Mouse (Mus musculus): ENCODE data around the gene Nos1ap. TPM values are rescaled to one million over a fixed set of nuclear protein-coding genes. Genes with fewer than 3 reads are reported as not detected.

The Nos1ap gene
- polyA plus RNA-seq, 1 experiment, result 20.0 TPM

- Histone ChIP-seq H3K27me3 (replicated peaks; ENCODE audit: control insufficient read depth, insufficient read depth, low read length) (no peaks in the 10 kb centered on the region), H3K4me3 (ENCODE audit: insufficient read depth, low read depth, low read length) (no peak overlapping the region), H3K36me3 (ENCODE audit: control insufficient read depth, insufficient read depth, low read length) (no peaks in the 10 kb centered on the region; the same call in 1 of the 2 replicates), H3K4me1 (ENCODE audit: control insufficient read depth, insufficient read depth, low read length) (no peaks in the 10 kb centered on the region), H3K27ac (ENCODE audit: insufficient read depth, low read depth, low read length) (no peak overlapping the region)
- no peak for TF ChIP-seq POLR2A (IDR thresholded peaks at IDR 0.05; ENCODE audit: low read depth, low read length)
- no peak for TF ChIP-seq CTCF (conservative IDR thresholded peaks at IDR 0.05; ENCODE audit: insufficient read depth, insufficient read length, low read depth, low read length)
- 83% methylated on average over 2 of the region's 2 CpGs for WGBS
- no peak for DNase-seq
Measured at GRCm38 (mm10) chr1:170380505-170380904, 209.2 kb downstream of the Nos1ap start.

DNA sequence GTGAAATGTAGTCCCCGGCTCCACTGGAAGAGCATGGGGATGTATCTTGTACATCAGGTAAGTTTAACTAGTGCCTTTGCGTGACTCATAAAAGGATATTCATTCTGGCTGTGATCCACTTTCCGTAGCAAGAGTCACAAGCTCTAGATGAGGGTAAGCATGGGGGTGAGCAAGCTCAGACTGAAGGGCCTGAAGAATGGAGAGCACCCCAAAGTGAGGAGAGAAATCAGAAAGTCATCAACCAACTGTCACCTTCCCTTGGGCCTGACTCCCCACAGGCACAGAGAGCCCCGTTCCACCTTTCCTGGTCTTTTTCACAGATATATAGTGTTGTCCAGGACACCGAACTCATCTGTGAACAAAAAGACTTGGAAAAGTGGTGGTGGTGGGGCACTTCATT lies 213.9 kb downstream of the Nos1ap start:
- peaks cover 2% of the 10 kb centered on the region; the same call in 1 of the 2 replicates for H3K36me3 ChIP-seq (ENCODE audit: control insufficient read depth, insufficient read depth, low read length)
- H3K27ac ChIP-seq (ENCODE audit: insufficient read depth, low read depth, low read length), result no peak overlapping the region
- H3K27me3 ChIP-seq (replicated peaks; ENCODE audit: control insufficient read depth, insufficient read depth, low read length), result no peaks in the 10 kb centered on the region
- TF ChIP-seq CTCF (conservative IDR thresholded peaks at IDR 0.05; ENCODE audit: insufficient read depth, insufficient read length, low read depth, low read length) (no peak), POLR2A (IDR thresholded peaks at IDR 0.05; ENCODE audit: low read depth, low read length) (no peak)
- DNase-seq, result no peak
- WGBS, result 93% methylated on average over 5 of the region's 5 CpGs
- H3K4me1 ChIP-seq (ENCODE audit: control insufficient read depth, insufficient read depth, low read length), result no peaks in the 10 kb centered on the region
- no peak overlapping the region for H3K4me3 ChIP-seq (ENCODE audit: insufficient read depth, low read depth, low read length)

- Histone ChIP-seq H3K36me3 (ENCODE audit: control insufficient read depth, insufficient read depth, low read length) (peaks cover 2% of the 10 kb centered on the region; the same call in 1 of the 2 replicates), H3K27ac (ENCODE audit: insufficient read depth, low read depth, low read length) (no peak overlapping the region), H3K4me1 (ENCODE audit: control insufficient read depth, insufficient read depth, low read length) (no peaks in the 10 kb centered on the region), H3K27me3 (replicated peaks; ENCODE audit: control insufficient read depth, insufficient read depth, low read length) (no peaks in the 10 kb centered on the region), H3K4me3 (ENCODE audit: insufficient read depth, low read depth, low read length) (no peak overlapping the region)
- 92% methylated on average over 2 of the region's 2 CpGs for WGBS
- TF ChIP-seq CTCF (conservative IDR thresholded peaks at IDR 0.05; ENCODE audit: insufficient read depth, insufficient read length, low read depth, low read length) (no peak), POLR2A (IDR thresholded peaks at IDR 0.05; ENCODE audit: low read depth, low read length) (no peak)
- no peak for DNase-seq
Measured at GRCm38 (mm10) chr1:170373750-170374149, 215.9 kb downstream of the Nos1ap start.

- DNase-seq, result no peak
- 80% methylated on average over 4 of the region's 4 CpGs for WGBS
- no peak overlapping the region for H3K4me3 ChIP-seq (ENCODE audit: insufficient read depth, low read depth, low read length)
- TF ChIP-seq CTCF (conservative IDR thresholded peaks at IDR 0.05; ENCODE audit: insufficient read depth, insufficient read length, low read depth, low read length) (no peak), POLR2A (IDR thresholded peaks at IDR 0.05; ENCODE audit: low read depth, low read length) (no peak)
- H3K27me3 ChIP-seq (replicated peaks; ENCODE audit: control insufficient read depth, insufficient read depth, low read length), result no peaks in the 10 kb centered on the region
- H3K27ac ChIP-seq (ENCODE audit: insufficient read depth, low read depth, low read length), result no peak overlapping the region
- peaks cover 2% of the 10 kb centered on the region; the same call in 1 of the 2 replicates for H3K36me3 ChIP-seq (ENCODE audit: control insufficient read depth, insufficient read depth, low read length)
- H3K4me1 ChIP-seq (ENCODE audit: control insufficient read depth, insufficient read depth, low read length), result no peaks in the 10 kb centered on the region
Measured at GRCm38 (mm10) chr1:170371191-170371792, 218.4 kb downstream of the Nos1ap start.

GRCm38 (mm10) chr1:170368864-170369263 lies 220.8 kb downstream of the Nos1ap start:
- H3K4me1 ChIP-seq (ENCODE audit: control insufficient read depth, insufficient read depth, low read length), result no peaks in the 10 kb centered on the region
- H3K4me3 ChIP-seq (ENCODE audit: insufficient read depth, low read depth, low read length), result no peak overlapping the region
- H3K36me3 ChIP-seq (ENCODE audit: control insufficient read depth, insufficient read depth, low read length), result no peaks in the 10 kb centered on the region
- H3K27ac ChIP-seq (ENCODE audit: insufficient read depth, low read depth, low read length), result no peak overlapping the region
- WGBS, result 89% methylated on average over 7 of the region's 7 CpGs
- TF ChIP-seq CTCF (conservative IDR thresholded peaks at IDR 0.05; ENCODE audit: insufficient read depth, insufficient read length, low read depth, low read length) (no peak), POLR2A (IDR thresholded peaks at IDR 0.05; ENCODE audit: low read depth, low read length) (no peak)
- DNase-seq, result no peak
- no peaks in the 10 kb centered on the region for H3K27me3 ChIP-seq (replicated peaks; ENCODE audit: control insufficient read depth, insufficient read depth, low read length)

DNA sequence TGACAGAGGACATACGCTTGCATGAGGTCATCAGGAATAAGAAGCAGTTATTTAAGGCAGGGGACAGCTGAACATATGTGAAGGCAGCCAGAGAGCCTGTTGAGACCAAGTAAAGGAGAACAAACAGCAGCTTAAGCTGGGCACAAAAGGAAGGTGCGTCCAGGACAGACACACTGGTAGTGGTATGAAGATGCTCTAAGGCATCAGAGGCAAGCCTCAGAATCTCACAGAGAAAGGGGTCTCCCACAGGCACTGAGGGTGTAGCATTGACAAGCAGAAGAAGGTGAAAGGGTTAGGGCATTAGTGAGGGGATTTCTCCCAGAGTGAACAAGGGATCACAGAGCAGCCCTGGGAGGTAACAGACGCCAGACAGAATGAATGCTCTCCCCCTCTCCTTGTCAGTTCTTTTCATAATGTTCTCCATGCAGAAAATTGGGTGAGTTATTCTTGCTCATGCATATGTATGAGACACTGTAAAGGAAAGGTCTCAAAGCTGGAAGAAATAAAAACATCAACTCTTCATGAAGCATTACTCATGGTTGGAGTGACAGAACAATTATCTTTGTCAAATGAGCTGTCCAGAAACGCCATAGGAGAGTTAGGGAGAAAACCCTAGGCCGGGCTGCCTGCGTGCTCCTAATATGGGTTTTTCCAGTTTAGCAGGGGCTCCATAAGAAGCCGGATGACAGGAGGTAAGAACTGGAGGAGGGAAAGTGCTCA lies 222.5 kb downstream of the Nos1ap start:
- WGBS, result 87% methylated on average over 7 of the region's 7 CpGs
- TF ChIP-seq POLR2A (IDR thresholded peaks at IDR 0.05; ENCODE audit: low read depth, low read length) (no peak), CTCF (conservative IDR thresholded peaks at IDR 0.05; ENCODE audit: insufficient read depth, insufficient read length, low read depth, low read length) (no peak)
- H3K36me3 ChIP-seq (ENCODE audit: control insufficient read depth, insufficient read depth, low read length), result no peaks in the 10 kb centered on the region
- H3K4me1 ChIP-seq (ENCODE audit: control insufficient read depth, insufficient read depth, low read length), result no peaks in the 10 kb centered on the region
- H3K27ac ChIP-seq (ENCODE audit: insufficient read depth, low read depth, low read length), result no peak overlapping the region
- DNase-seq, result no peak
- H3K27me3 ChIP-seq (replicated peaks; ENCODE audit: control insufficient read depth, insufficient read depth, low read length), result no peaks in the 10 kb centered on the region
- no peak overlapping the region for H3K4me3 ChIP-seq (ENCODE audit: insufficient read depth, low read depth, low read length)

DNA sequence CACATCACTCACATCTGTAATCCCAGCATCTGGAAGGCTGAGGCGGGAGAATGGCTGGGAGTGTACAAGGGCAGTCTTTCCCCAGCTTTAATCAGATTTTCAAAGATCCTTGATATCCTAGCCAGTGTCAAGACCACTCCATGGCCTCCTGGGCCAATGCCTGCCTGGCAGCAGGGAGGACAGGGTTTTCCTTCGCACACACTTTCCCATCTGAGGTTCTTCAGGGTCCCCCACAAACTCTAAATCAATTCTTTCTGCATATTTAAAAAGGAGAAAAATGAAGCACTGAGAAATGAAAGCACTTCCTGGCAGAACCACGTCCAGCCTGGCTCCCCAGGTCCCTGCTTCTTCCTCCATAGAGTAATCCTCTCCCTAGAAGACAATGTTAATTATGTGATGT lies 225.9 kb downstream of the Nos1ap start:
- no peak for TF ChIP-seq POLR2A (IDR thresholded peaks at IDR 0.05; ENCODE audit: low read depth, low read length)
- TF ChIP-seq CTCF (conservative IDR thresholded peaks at IDR 0.05; ENCODE audit: insufficient read depth, insufficient read length, low read depth, low read length), result no peak
- Histone ChIP-seq H3K27ac (ENCODE audit: insufficient read depth, low read depth, low read length) (no peak overlapping the region), H3K4me3 (ENCODE audit: insufficient read depth, low read depth, low read length) (no peak overlapping the region), H3K36me3 (ENCODE audit: control insufficient read depth, insufficient read depth, low read length) (no peaks in the 10 kb centered on the region), H3K27me3 (replicated peaks; ENCODE audit: control insufficient read depth, insufficient read depth, low read length) (no peaks in the 10 kb centered on the region), H3K4me1 (ENCODE audit: control insufficient read depth, insufficient read depth, low read length) (no peaks in the 10 kb centered on the region)
- WGBS, result 85% methylated on average over 3 of the region's 3 CpGs
- no peak for DNase-seq
